Mouse (Mus musculus): ENCODE data around the gene Mettl1.

The Mettl1 gene

DNA sequence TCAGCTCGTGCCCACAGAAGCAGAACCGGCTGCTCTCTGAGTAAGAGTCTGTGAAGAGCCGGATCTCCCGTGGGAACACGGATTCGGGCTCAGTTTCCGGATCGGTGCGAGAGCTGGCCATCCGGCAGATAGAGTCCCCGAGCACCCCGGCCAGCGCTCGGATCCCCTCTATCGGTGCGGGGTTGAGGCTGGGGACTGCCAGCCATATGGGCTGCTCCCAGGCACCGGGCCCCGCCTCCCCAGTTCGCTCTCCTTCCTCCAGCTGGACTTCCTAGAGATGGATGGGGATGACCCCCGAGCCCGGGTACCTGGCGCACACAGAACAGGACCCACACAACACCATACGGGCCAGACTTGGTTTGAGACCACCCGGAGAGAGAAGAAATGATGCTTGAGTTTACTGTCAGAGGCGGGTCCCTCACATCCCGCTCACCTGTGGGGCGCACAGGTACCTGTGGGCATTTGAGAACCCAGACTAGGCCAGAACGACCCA lies at the start of gene Mettl1, which contains the start of gene Eef1akmt3:
Mettl1 (plus strand) TSS at position 141 of the 493 bp plus-strand sequence.
Eef1akmt3 (minus strand) TSS at position 240 of the 493 bp plus-strand sequence.
- in situ Hi-C loops (cut with MboI, MseI) = no loop called here

DNA sequence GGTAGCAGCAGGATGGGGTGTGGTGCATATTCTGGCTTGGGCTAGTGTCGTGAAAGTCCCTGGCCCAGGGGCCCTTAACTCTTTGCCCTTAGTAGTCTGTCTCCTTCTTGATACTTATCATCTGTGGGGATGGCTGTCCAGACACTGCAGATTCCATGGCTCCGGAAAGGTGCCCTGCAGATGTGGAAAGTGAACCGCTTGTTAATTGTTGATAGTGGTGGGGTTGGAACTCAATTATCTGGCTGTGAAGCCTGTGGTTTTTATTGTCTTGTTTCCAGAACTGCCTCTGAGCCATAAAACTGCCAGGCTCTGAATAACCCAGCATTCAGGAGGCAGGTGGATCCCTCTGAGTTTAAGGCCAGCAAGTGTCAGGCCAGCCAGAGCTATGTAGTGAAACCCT lies 49.5 kb upstream of the Mettl1 start:
- in situ Hi-C loops (cut with MboI, MseI) = no loop called here

- in situ Hi-C loops (cut with MboI, MseI) = no loop called here
Observed at GRCm38 (mm10) chr10:126993621-126994020, 47.6 kb upstream of the Mettl1 start.

GRCm38 (mm10) chr10:126997340-126998113 lies 43.7 kb upstream of the Mettl1 start:
- in situ Hi-C loops (cut with MboI, MseI) = no loop called here

- in situ Hi-C loops (cut with MboI, MseI) = no loop called here
Observed at GRCm38 (mm10) chr10:127000529-127000928, 40.7 kb upstream of the Mettl1 start, which contains the start of gene Avil. TSS of gene Avil (plus strand) at chr10:127000709.

GRCm38 (mm10) chr10:127001297-127001696 lies 39.9 kb upstream of the Mettl1 start:
- in situ Hi-C loops (cut with MboI, MseI) = no loop called here

DNA sequence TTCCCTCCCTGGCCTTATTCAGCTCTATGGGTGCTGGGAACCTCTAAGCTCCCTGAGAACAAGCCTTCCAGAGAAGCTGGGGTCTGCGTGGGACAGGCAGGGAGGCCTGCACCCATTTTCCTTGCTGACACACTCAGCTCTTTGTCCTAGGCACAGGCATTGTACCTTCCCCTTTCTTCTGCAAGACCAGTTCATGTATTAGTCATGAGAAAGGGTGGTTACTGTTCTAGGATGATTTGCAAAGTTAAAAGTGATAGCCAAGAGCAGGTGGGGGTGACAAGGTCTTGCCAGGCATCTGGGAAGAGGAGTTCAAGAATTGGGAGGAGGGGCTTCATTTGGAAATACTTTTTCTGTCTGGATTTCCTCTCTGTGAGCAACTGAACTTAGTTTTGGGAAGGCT lies 39.2 kb upstream of the Mettl1 start:
- in situ Hi-C loops (cut with MboI, MseI) = no loop called here

DNA sequence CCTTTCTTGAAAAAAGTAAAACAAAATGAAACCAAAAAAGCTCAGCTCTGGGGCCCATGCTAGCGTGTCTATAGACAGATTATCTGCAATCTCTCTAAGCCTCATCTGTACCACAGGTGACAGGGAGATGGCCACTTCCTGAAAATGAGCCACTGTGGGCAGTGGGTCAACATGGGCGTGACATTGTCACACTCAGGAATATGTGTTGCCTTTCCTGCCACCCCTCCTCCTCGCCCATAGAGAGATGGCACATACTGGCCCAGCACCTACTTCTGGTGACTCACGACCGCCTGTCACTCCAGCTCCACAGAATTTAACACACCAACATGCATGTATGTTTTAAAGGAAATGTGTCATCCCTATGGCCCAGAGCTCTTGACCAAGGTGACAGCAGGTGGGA lies 38.4 kb upstream of the Mettl1 start:
- in situ Hi-C loops (cut with MboI, MseI) = no loop called here

GRCm38 (mm10) chr10:127003334-127003733 lies 37.9 kb upstream of the Mettl1 start:
- in situ Hi-C loops (cut with MboI, MseI) = no loop called here

DNA sequence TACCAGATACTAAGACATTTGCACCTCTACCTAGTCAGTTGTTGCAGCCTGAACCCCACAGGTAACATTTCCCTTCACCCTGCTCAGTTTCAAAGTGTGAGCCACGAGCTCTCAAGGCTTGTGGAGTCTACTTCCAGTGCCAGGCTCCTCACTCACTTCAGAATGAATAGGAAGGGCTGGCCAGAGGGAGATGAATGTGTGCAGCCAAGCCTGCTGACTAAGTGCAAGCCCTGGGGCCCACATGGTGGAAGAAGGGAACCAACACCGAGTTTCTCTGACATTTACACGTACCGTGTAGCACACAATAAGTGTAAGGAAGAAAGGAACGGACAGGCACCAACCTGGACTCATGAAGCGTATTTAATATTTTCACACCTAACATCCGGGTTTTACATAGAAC lies 37.4 kb upstream of the Mettl1 start:
- in situ Hi-C loops (cut with MboI, MseI) = no loop called here

- in situ Hi-C loops (cut with MboI, MseI) = no loop called here
Observed at GRCm38 (mm10) chr10:127016488-127016887, 24.7 kb upstream of the Mettl1 start.

DNA sequence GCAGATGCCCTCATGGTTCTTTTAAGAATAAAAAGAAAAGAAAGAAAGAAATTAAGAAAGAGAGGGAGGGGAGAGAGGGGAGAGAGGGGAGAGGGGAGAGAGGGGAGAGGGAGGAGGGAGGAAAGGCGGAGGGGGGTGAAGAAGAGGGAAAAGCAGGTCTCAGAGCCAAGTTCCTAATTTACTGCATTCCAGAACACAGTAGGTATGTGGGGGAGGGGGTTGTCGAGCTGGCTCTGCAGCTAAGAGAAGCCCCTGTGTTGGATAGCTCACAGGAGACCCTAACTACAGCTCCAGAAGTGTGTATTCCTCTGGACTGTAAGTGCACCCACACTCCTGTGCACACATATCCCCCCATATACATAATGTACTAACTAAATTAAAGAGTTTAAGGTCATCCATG lies 24.1 kb upstream of the Mettl1 start:
- in situ Hi-C loops (cut with MboI, MseI) = no loop called here

DNA sequence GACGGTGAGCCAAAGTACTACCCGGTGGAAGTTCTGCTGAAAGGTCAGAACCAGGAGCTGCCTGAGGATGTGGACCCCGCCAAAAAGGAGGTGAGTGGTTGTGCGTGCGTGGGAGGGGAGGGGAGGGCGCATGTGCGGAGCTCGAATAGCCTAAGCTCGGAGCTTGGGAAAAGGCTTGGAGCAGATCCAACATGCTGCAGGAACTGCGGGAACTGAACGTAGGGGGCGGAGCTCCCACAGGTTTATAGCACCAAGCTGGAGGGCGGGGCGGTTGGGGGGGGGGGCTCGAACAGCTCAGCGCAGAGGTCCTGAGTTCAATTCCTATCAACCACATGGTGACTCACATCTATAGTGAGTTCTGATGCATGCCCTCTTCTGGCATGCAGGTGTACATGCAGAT lies 22.8 kb upstream of the Mettl1 start:
- in situ Hi-C loops (cut with MboI, MseI) = no loop called here

- in situ Hi-C loops (cut with MboI, MseI) = no loop called here
Observed at GRCm38 (mm10) chr10:127030336-127031296, 10.6 kb upstream of the Mettl1 start, which contains the start of gene Tsfm. TSS of gene Tsfm (minus strand) at chr10:127030840.

DNA sequence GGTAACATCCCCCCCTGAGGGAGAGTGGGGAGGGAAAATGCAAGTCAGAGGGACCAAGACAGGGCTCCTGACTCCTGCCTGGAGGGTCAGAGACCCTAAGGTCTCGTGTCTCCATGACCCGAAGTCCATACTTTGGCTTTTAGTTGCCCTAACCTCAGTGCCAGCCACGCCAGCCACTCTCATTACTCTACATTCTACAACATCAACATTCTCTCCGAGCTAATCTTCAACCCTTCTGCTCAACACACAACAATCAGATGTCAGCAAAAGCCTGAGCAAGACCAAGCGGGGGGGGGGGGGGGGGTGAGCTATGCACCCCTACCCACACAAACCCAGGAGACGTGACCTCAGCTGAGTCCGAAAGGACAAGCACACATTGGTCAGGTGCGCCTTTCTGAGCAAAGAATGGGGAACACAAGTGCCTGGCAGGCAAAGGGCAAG lies 7.9 kb upstream of the Mettl1 start:
- in situ Hi-C loops (cut with MboI, MseI) = no loop called here

GRCm38 (mm10) chr10:127036273-127036672 lies 4.9 kb upstream of the Mettl1 start:
- in situ Hi-C loops (cut with MboI, MseI) = no loop called here

GRCm38 (mm10) chr10:127037641-127038040 lies 3.6 kb upstream of the Mettl1 start:
- in situ Hi-C loops (cut with MboI, MseI) = no loop called here

GRCm38 (mm10) chr10:127040569-127041214 lies 522 bp upstream of the Mettl1 start:
- in situ Hi-C loops (cut with MboI, MseI) = no loop called here

DNA sequence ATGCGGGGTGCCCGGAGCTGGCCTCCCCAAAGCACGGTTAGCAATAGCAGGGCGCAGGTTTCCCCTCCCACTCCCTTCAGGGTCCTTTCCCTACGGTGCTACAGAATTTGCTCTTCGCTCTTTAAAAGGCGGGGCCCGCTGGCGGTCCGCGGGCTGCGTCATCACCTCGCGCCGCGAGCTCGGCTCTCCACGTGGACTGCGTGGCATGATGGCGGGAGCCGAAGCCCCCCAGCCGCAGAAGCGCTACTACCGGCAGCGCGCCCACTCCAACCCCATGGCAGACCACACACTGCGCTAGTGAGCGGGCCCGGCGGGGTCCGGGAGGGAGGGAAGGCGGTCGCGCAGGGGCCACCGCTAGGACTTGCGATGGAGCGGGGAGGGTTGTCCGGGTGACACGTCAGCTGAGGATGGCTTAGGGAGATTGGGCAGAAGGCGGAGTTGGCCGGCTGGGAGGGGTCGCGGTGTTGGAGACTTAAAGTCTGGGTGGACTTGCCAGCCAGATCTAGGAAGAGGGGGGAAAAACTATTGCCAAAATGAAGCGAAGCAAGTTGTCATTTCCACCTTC lies 642 bp downstream of the Mettl1 start:
- in situ Hi-C loops (cut with MboI, MseI) = no loop called here

DNA sequence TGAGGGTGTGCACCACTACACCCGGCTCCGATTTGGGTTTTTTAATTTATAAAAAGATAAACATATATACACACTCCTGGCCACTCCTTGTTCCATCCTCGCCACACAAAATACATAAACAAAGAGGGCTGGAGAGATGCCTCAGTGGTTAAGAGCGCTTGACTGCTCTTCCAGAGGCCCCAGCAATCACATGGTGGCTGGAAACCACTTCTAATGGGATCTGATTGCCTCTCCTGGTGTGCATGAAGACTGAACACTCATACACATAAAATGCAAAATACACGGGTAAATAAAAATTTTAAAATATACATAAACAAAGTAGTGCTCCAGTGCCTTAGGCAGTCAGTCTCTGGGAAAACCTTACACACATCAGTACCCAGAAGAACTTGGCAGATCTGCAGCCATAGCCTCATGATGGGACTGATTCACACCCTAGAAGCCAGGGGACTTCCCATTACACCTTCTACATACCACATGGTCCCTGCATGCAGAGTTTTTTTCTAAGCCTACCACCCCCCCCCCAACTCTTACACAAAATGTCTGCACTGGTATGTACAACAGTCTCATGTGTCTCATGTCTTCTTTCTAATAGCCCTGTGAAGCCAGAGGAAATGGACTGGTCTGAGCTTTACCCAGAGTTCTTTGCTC lies 1.4 kb downstream of the Mettl1 start:
- in situ Hi-C loops (cut with MboI, MseI) = no loop called here

- in situ Hi-C loops (cut with MboI, MseI) = no loop called here
Observed at GRCm38 (mm10) chr10:127043187-127043586, 2.0 kb downstream of the Mettl1 start.

Data from T-helper 1 cell (primary cell).